Mouse (Mus musculus): ENCODE data around the gene Ifnb1. TPM values are rescaled to one million over a fixed set of nuclear protein-coding genes. Genes with fewer than 3 reads are reported as not detected.

Ifnb1 gene
- total and polyA plus RNA-seq, 2 experiments from 2014 or later, result not detected

DNA sequence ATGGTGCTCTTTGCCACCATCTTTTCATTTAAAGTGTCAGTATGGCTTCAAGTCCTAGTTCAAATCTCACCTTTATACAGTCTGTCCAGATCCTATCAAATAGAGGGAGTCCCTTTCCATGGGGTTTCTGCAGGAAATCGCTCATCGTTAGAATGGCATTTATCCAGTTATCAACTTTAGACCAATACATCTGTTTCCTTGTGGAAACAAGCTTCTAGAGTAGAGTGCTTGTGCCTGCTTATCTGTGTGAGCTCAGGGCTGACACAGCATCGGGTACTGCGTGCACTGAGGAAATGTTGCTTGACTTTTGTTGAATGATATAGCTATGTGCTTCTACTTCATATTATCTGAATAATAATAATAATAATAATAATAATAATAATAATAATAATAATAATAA lies 8.8 kb downstream of the Ifnb1 start:
- no peak overlapping the region for H3K4me3 ChIP-seq (ENCODE audit: low read depth, low read length)
- no peaks in the 10 kb centered on the region for H3K36me3 ChIP-seq (ENCODE audit: insufficient read depth)
- no peaks in the 10 kb centered on the region for H3K4me1 ChIP-seq (ENCODE audit: insufficient read depth)
- DNase-seq (no peak), ATAC-seq (no peak)
- H3K9me3 ChIP-seq (ENCODE audit: low read length), result no peaks in the 10 kb centered on the region
- H3K9ac ChIP-seq, result no peak overlapping the region
- H3K4me2 ChIP-seq (ENCODE audit: low read depth), result no peak overlapping the region
- no peaks in the 10 kb centered on the region for H3K27me3 ChIP-seq (ENCODE audit: insufficient read depth, low read length)
- no peak overlapping the region for H3K27ac ChIP-seq (ENCODE audit: low read depth, low read length)
- TF ChIP-seq CTCF (IDR thresholded peaks at IDR 0.05; ENCODE audit: low read depth), result no peak
- 96% methylated on average over 4 of the region's 4 CpGs for WGBS

GRCm38 (mm10) chr4:88503753-88504152 lies 18.8 kb downstream of the Ifnb1 start:
- ATAC-seq (no peak), DNase-seq (no peak)
- Histone ChIP-seq H3K27me3 (ENCODE audit: insufficient read depth, low read length) (no peaks in the 10 kb centered on the region), H3K9ac (no peak overlapping the region), H3K9me3 (ENCODE audit: low read length) (no peaks in the 10 kb centered on the region), H3K4me3 (ENCODE audit: low read depth, low read length) (no peak overlapping the region), H3K4me2 (ENCODE audit: low read depth) (no peak overlapping the region), H3K4me1 (ENCODE audit: insufficient read depth) (no peaks in the 10 kb centered on the region), H3K36me3 (ENCODE audit: insufficient read depth) (no peaks in the 10 kb centered on the region), H3K27ac (ENCODE audit: low read depth, low read length) (no peak overlapping the region)
- 58% methylated on average over 4 of the region's 4 CpGs for WGBS
- no peak for TF ChIP-seq CTCF (IDR thresholded peaks at IDR 0.05; ENCODE audit: low read depth)

- no peak overlapping the region for H3K4me3 ChIP-seq (ENCODE audit: low read depth, low read length)
- no peak for TF ChIP-seq CTCF (IDR thresholded peaks at IDR 0.05; ENCODE audit: low read depth)
- H3K27ac ChIP-seq (ENCODE audit: low read depth, low read length), result no peak overlapping the region
- no peak for ATAC-seq
- no peak overlapping the region for H3K4me2 ChIP-seq (ENCODE audit: low read depth)
- WGBS, result 82% methylated on average over 3 of the region's 3 CpGs
- H3K9ac ChIP-seq, result no peak overlapping the region
- no peaks in the 10 kb centered on the region for H3K27me3 ChIP-seq (ENCODE audit: insufficient read depth, low read length)
- H3K4me1 ChIP-seq (ENCODE audit: insufficient read depth), result no peaks in the 10 kb centered on the region
- no peaks in the 10 kb centered on the region for H3K36me3 ChIP-seq (ENCODE audit: insufficient read depth)
- no peaks in the 10 kb centered on the region for H3K9me3 ChIP-seq (ENCODE audit: low read length)
- no peak for DNase-seq
These were observed 21.3 kb downstream of the Ifnb1 start for GRCm38 (mm10) chr4:88501247-88501646.

GRCm38 (mm10) chr4:88496321-88497018 lies 26.1 kb downstream of the Ifnb1 start:
- Histone ChIP-seq H3K9me3 (ENCODE audit: low read length) (no peaks in the 10 kb centered on the region), H3K9ac (no peak overlapping the region), H3K4me3 (ENCODE audit: low read depth, low read length) (no peak overlapping the region), H3K27ac (ENCODE audit: low read depth, low read length) (no peak overlapping the region), H3K4me1 (ENCODE audit: insufficient read depth) (no peaks in the 10 kb centered on the region), H3K36me3 (ENCODE audit: insufficient read depth) (no peaks in the 10 kb centered on the region), H3K27me3 (ENCODE audit: insufficient read depth, low read length) (no peaks in the 10 kb centered on the region), H3K4me2 (ENCODE audit: low read depth) (no peak overlapping the region)
- WGBS, result 74% methylated on average over 6 of the region's 6 CpGs
- peak; percentile 11 for DNase-seq
- no peak for TF ChIP-seq CTCF (IDR thresholded peaks at IDR 0.05; ENCODE audit: low read depth)
- ATAC-seq, result no peak

- no peak for DNase-seq
- 90% methylated on average over 2 of the region's 2 CpGs for WGBS
- Histone ChIP-seq H3K9me3 (ENCODE audit: low read length) (no peaks in the 10 kb centered on the region), H3K4me3 (ENCODE audit: low read depth, low read length) (no peak overlapping the region), H3K27me3 (ENCODE audit: insufficient read depth, low read length) (no peaks in the 10 kb centered on the region), H3K36me3 (ENCODE audit: insufficient read depth) (no peaks in the 10 kb centered on the region), H3K9ac (no peak overlapping the region), H3K4me1 (ENCODE audit: insufficient read depth) (no peaks in the 10 kb centered on the region), H3K27ac (ENCODE audit: low read depth, low read length) (no peak overlapping the region), H3K4me2 (ENCODE audit: low read depth) (no peak overlapping the region)
- no peak for ATAC-seq
- no peak for TF ChIP-seq CTCF (IDR thresholded peaks at IDR 0.05; ENCODE audit: low read depth)
These were observed 33.0 kb downstream of the Ifnb1 start for GRCm38 (mm10) chr4:88489622-88490021.

- Histone ChIP-seq H3K4me2 (ENCODE audit: low read depth) (no peak overlapping the region), H3K4me1 (ENCODE audit: insufficient read depth) (no peaks in the 10 kb centered on the region), H3K9me3 (ENCODE audit: low read length) (no peaks in the 10 kb centered on the region), H3K27me3 (ENCODE audit: insufficient read depth, low read length) (no peaks in the 10 kb centered on the region), H3K4me3 (ENCODE audit: low read depth, low read length) (no peak overlapping the region), H3K27ac (ENCODE audit: low read depth, low read length) (no peak overlapping the region), H3K36me3 (ENCODE audit: insufficient read depth) (no peaks in the 10 kb centered on the region), H3K9ac (no peak overlapping the region)
- 82% methylated on average over 3 of the region's 3 CpGs for WGBS
- no peak for ATAC-seq
- no peak for TF ChIP-seq CTCF (IDR thresholded peaks at IDR 0.05; ENCODE audit: low read depth)
- no peak for DNase-seq
These were observed 34.5 kb downstream of the Ifnb1 start for GRCm38 (mm10) chr4:88488107-88488506.

DNA sequence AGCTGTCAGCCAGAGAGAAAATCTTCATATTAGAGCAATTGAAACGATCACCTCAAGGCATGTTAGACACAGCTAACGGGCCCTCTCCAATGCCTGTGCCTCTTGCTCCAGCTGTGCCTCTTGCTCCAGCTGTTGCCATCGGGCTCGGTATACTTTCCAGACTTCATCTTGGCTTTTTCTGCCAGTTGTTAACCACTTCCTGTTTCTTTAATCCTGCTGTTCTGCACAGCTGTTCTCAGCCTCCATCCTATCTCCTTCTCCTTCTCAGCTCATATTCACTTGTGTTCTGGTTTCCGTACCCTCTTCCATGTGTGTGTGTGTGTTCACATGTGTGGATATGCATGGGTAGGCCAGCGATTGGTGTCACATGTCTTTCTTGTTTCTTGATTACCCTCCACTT lies 42.4 kb downstream of the Ifnb1 start:
- no peaks in the 10 kb centered on the region for H3K27me3 ChIP-seq (ENCODE audit: insufficient read depth, low read length)
- ATAC-seq, result no peak
- no peaks in the 10 kb centered on the region for H3K4me1 ChIP-seq (ENCODE audit: insufficient read depth)
- no peak overlapping the region for H3K4me2 ChIP-seq (ENCODE audit: low read depth)
- no peak for DNase-seq
- no peak overlapping the region for H3K4me3 ChIP-seq (ENCODE audit: low read depth, low read length)
- no peak for TF ChIP-seq CTCF (IDR thresholded peaks at IDR 0.05; ENCODE audit: low read depth)
- WGBS, result 80% methylated on average over 6 of the region's 6 CpGs
- no peaks in the 10 kb centered on the region for H3K9me3 ChIP-seq (ENCODE audit: low read length)
- H3K27ac ChIP-seq (ENCODE audit: low read depth, low read length), result no peak overlapping the region
- H3K9ac ChIP-seq, result no peak overlapping the region
- H3K36me3 ChIP-seq (ENCODE audit: insufficient read depth), result no peaks in the 10 kb centered on the region
